Mouse (Mus musculus): ENCODE results near the gene Kctd17.
A peak's percentile ranks its signal among the peaks of the same experiment; 100 is the strongest.

The Kctd17 gene

GRCm38 (mm10) chr15:78414157-78414556 is 14.2 kb upstream of the Kctd17 start:
- DNase-seq (ENCODE audit: low read depth), result no peak

DNA sequence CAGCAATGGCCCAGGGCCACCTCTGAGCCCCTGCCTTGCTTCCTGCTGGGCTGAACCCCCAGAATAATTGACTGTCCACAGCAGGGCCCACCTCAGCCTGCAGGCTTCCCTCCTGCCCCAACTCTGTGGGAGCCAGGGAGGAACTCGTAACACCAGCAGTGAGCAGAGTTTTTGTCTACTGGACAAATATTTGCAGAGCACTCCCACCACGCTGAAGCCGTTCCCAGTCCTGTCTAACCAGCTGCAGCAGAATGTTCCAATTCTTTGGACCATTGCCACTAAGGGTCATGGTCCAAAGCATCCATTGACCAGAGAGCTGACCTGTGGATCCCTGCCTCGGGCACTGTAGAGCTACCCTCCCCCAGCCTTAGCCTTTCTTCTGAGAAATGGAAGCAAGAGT is 11.4 kb upstream of the Kctd17 start:
- no peak for DNase-seq (ENCODE audit: low read depth)

DNA sequence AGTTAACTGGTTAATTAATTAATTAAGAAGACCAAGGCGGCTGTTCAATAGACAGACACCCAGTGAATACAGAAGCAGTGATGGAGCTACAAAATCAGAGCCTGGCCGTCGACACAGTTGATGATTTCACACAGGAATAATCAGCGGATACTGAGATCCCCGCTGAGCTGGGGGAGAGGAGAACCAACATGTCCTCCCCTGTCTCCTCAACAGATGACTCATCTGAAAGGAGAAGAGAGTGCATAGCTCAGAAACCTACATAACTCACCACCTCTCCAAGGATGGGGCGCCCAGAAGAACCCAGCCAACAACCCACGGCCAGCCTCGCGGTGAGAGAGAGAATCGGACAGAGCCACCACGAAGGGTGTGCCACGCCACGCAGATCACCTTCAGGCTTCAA is 8.0 kb upstream of the Kctd17 start:
- DNase-seq (ENCODE audit: low read depth), result peak; percentile 21

GRCm38 (mm10) chr15:78422046-78422956 is 6.1 kb upstream of the Kctd17 start:
- peak; percentile 74 for DNase-seq (ENCODE audit: low read depth)

- no peak for DNase-seq (ENCODE audit: low read depth)
These were observed 3.9 kb upstream of the Kctd17 start for GRCm38 (mm10) chr15:78424507-78424906.

DNA sequence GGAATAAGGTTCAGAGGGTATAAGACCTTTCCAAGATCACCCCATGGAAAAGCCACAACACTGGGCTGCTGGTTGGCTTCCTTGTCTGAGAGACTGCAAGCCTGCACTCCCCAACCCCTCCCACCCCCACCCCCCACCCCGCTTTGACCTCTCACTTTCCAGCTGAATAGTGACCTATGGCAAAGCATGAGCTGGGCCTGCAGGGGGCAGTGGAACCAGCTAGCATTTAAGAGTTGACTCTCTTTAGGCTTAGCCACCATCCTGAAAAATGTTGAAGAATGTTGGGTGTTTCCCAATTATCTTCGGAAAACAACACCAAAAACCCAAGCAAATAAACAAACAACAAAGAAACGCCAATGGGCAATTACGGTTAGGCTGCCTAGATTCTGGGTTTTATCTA is 3.1 kb upstream of the Kctd17 start:
- no peak for DNase-seq (ENCODE audit: low read depth)

DNA sequence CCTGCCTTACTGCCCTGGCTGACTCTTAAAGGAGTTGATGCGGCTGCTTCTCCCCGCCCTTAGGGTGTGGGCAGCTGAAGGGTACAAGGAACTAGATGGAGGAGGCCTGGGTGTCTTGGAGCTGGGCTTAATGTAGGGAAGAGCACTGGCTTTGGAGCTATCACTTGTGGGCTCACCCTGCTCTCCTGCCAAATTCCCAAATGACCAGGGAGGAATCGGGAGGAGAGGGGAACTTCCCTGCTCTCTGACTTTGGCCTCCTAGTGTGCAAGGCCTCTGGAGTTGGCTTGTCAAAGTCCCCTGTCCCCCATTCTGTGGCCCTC is 735 bp downstream of the Kctd17 start:
- DNase-seq (ENCODE audit: low read depth), result no peak

- DNase-seq (ENCODE audit: low read depth), result no peak
These were observed 1.7 kb downstream of the Kctd17 start for GRCm38 (mm10) chr15:78429871-78430622.

- no peak for DNase-seq (ENCODE audit: low read depth)
These were observed 2.5 kb downstream of the Kctd17 start for GRCm38 (mm10) chr15:78430874-78431273.

GRCm38 (mm10) chr15:78431541-78432121 is 3.3 kb downstream of the Kctd17 start:
- DNase-seq (ENCODE audit: low read depth), result no peak

- peak; percentile 61 for DNase-seq (ENCODE audit: low read depth)
These were observed 6.6 kb downstream of the Kctd17 start for GRCm38 (mm10) chr15:78434896-78435520.

GRCm38 (mm10) chr15:78435681-78436080 is 7.3 kb downstream of the Kctd17 start:
- DNase-seq (ENCODE audit: low read depth), result no peak

GRCm38 (mm10) chr15:78436380-78437192 is 8.2 kb downstream of the Kctd17 start:
- peak; percentile 24 for DNase-seq (ENCODE audit: low read depth)

DNA sequence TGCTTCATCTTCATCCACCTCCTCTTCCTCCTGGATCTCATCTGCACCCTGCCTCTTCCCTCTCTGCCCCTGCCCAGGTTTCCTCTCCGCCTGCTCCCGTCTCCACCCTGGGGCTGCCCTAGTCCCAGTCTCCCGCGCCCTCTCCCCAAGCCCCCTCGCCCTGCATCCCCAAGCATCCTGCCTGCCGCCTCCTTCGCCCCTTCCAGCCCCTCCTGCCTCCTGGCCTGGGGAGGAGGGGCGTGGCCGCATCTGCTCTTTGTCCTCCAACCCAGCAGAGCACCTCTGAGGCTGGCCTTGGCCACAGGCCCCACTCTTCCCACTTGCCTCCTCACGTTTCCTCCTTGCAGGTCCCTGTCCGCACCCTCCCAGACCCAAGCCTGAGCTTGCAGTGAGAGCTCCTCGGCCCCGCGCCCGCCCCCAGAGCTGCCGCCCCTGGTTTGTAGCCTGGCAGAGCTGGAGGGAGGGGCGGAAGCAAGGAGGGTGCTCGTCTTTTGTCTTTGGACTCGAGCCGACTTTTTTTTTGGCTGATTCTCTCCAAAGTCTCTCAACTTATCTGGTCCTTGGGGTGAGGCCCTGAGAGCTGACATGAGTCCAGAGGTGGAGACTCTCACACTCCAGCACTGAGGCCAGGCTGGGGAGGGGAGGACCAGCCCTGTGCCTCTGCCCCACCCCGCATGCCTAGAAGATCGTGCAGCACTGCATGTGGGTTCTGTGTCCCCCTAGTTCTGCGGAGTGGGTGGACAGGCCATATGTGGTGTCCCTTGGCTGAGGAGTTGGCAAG is 9.1 kb downstream of the Kctd17 start:
- DNase-seq (ENCODE audit: low read depth), result no peak

DNA sequence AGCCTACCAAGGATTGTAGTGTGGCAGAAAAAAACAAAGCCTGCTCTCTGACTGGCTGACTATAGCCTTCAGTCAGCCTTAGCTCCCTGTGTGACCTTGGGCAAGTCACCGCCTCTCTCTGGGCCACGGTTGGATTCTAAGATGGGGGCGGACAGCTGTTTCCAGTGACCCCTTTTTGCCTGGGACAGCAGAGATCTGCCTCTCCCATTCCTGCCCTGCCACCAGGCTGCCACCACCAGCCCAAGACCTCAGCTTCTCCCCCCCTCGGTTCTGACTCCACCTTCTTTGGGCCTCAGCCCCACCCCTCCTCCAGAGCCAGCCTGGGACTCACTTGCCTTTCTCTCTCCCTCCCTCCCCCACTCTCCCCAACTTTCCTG is 9.6 kb downstream of the Kctd17 start:
- no peak for DNase-seq (ENCODE audit: low read depth)

DNA sequence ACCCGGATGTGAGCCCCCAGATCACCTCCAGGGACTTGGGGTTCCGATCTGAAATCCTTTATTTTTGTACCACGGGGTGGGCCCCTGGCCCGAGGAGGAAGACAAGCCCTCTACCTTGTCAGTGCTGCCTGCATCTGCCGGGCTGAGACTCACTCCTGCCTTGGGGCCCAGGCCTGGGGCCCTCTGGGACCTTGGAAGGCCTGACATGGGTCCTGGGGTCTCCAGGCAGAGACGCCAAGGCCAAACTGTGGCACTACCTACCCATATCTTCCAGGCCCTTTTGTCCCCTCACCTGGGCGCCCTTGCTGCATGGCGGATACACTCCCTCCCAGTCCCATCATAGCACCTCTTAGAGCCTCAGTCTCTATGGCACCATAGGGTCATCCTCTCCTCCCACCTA is 10.1 kb downstream of the Kctd17 start:
- DNase-seq (ENCODE audit: low read depth), result no peak

DNA sequence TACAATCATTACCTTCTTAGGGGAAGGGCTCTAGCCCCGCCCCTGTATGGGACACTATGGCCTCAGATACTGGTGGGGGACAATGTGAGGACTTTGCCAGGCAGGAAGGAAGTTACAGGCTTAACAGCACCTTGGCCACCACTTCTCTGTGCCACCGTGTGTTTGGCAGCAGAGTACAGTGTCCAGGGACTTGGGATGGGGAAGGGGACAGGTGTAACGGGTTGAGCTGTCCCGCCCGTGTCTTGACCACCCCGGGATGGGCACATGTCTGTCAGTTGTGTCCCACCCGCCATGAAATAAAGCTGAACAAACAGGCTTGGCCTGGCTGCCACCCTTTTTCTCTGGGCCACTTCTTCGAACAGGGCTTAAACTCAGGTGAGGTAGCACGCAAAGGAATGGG is 10.6 kb downstream of the Kctd17 start:
- DNase-seq (ENCODE audit: low read depth), result no peak

DNA sequence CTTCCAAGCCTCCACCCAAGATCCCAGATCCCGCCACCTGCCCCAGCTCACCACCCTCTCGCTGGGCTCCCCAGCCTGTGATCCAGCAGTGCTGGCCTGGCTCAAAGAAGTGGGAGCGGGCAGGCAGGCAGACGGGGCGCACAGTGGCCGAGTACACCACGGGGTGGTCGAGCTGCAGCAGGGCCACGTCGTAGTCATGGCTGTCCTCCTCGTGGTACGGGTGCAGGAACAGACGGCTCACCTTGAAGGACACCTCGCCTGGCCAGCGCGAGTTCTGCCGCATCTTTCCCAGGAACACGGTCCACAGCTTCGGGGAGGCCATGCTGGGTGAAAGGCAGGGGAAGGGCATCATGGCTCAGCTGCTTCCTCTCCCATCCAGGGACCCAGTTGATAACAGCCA is 13.9 kb downstream of the Kctd17 start:
- DNase-seq (ENCODE audit: low read depth), result no peak

- no peak for DNase-seq (ENCODE audit: low read depth)
These were observed 15.5 kb downstream of the Kctd17 start for GRCm38 (mm10) chr15:78443857-78444256.

GRCm38 (mm10) chr15:78447121-78447520 is 18.8 kb downstream of the Kctd17 start:
- DNase-seq (ENCODE audit: low read depth), result no peak
